Mouse (Mus musculus): ENCODE measurements around the gene Rogdi. TPM values are rescaled to one million over a fixed set of nuclear protein-coding genes. Genes with fewer than 3 reads are reported as not detected.

Rogdi gene
- polyA plus RNA-seq, 2 experiments: 35.8 to 39.3 TPM

- 38% methylated on average over 2 of the region's 2 CpGs for WGBS (ENCODE audit: insufficient replicate concordance)
- H3K27me3 ChIP-seq (ENCODE audit: control insufficient read depth, insufficient read depth, low read length): no peaks in the 10 kb centered on the region
- TF ChIP-seq CTCF (IDR thresholded peaks at IDR 0.05; ENCODE audit: low read depth): no peak
- no peak for TF ChIP-seq EP300 (IDR thresholded peaks at IDR 0.05; ENCODE audit: low read depth)
- no peak overlapping the region for H3K4me2 ChIP-seq (ENCODE audit: low read depth)
- H3K27ac ChIP-seq: no peak overlapping the region
- no peak overlapping the region for H3K9ac ChIP-seq (replicated peaks)
- H3K4me3 ChIP-seq (ENCODE audit: insufficient read depth in 1 of 2, low read depth in 2 of 2, low read length in 2 of 2): no peak overlapping the region
- ATAC-seq (ENCODE audit: insufficient read depth) (no peak), DNase-seq (ENCODE audit: low read depth in 3 of 3, low spot score in 3 of 3) (no peak)
- peaks cover 0 to 8% of the 10 kb centered on the region in 2 experiments; a peak in 1 of 4 replicates for H3K4me1 ChIP-seq (replicated peaks; ENCODE audit: control insufficient read depth in 2 of 2, insufficient read depth in 2 of 2, low read length in 1 of 2)
- no peaks in the 10 kb centered on the region for H3K9me3 ChIP-seq (ENCODE audit: control insufficient read depth, low read length)
- no peaks in the 10 kb centered on the region for H3K36me3 ChIP-seq (replicated peaks; ENCODE audit: control insufficient read depth, insufficient read depth, low read depth)
Measured at GRCm38 (mm10) chr16:4976180-4976579, 37.2 kb downstream of the Rogdi start.

GRCm38 (mm10) chr16:4974521-4974920 lies 38.8 kb downstream of the Rogdi start:
- no peak overlapping the region for H3K4me3 ChIP-seq (ENCODE audit: insufficient read depth in 1 of 2, low read depth in 2 of 2, low read length in 2 of 2)
- no peaks in the 10 kb centered on the region for H3K36me3 ChIP-seq (replicated peaks; ENCODE audit: control insufficient read depth, insufficient read depth, low read depth)
- H3K9me3 ChIP-seq (ENCODE audit: control insufficient read depth, low read length): no peaks in the 10 kb centered on the region
- H3K27ac ChIP-seq: no peak overlapping the region
- no peak overlapping the region for H3K9ac ChIP-seq (replicated peaks)
- H3K27me3 ChIP-seq (ENCODE audit: control insufficient read depth, insufficient read depth, low read length): no peaks in the 10 kb centered on the region
- TF ChIP-seq EP300 (IDR thresholded peaks at IDR 0.05; ENCODE audit: low read depth) (no peak), CTCF (IDR thresholded peaks at IDR 0.05; ENCODE audit: low read depth) (no peak)
- DNase-seq (ENCODE audit: low read depth in 3 of 3, low spot score in 3 of 3): no peak
- ATAC-seq (ENCODE audit: insufficient read depth): no peak
- 75% methylated on average over 5 of the region's 5 CpGs for WGBS (ENCODE audit: insufficient replicate concordance)
- H3K4me2 ChIP-seq (ENCODE audit: low read depth): no peak overlapping the region
- H3K4me1 ChIP-seq (replicated peaks; ENCODE audit: control insufficient read depth in 2 of 2, insufficient read depth in 2 of 2, low read length in 1 of 2): peaks cover 0 to 8% of the 10 kb centered on the region in 2 experiments; a peak in 1 of 4 replicates

GRCm38 (mm10) chr16:4971626-4972025 lies 41.7 kb downstream of the Rogdi start:
- Histone ChIP-seq H3K4me2 (ENCODE audit: low read depth) (no peak overlapping the region), H3K4me3 (ENCODE audit: insufficient read depth in 1 of 2, low read depth in 2 of 2, low read length in 2 of 2) (no peak overlapping the region), H3K27ac (no peak overlapping the region), H3K4me1 (replicated peaks; ENCODE audit: control insufficient read depth in 2 of 2, insufficient read depth in 2 of 2, low read length in 1 of 2) (peaks cover 0 to 4% of the 10 kb centered on the region in 2 experiments; a peak in 1 of 4 replicates), H3K27me3 (ENCODE audit: control insufficient read depth, insufficient read depth, low read length) (no peaks in the 10 kb centered on the region), H3K36me3 (replicated peaks; ENCODE audit: control insufficient read depth, insufficient read depth, low read depth) (no peaks in the 10 kb centered on the region), H3K9ac (replicated peaks) (no peak overlapping the region), H3K9me3 (ENCODE audit: control insufficient read depth, low read length) (no peaks in the 10 kb centered on the region)
- WGBS (ENCODE audit: insufficient replicate concordance): 39% methylated on average over 4 of the region's 4 CpGs
- TF ChIP-seq CTCF (IDR thresholded peaks at IDR 0.05; ENCODE audit: low read depth) (no peak), EP300 (IDR thresholded peaks at IDR 0.05; ENCODE audit: low read depth) (no peak)
- DNase-seq (ENCODE audit: low read depth in 3 of 3, low spot score in 3 of 3) (no peak), ATAC-seq (ENCODE audit: insufficient read depth) (no peak)

GRCm38 (mm10) chr16:4969055-4969843 lies 44.1 kb downstream of the Rogdi start:
- Histone ChIP-seq H3K36me3 (replicated peaks; ENCODE audit: control insufficient read depth, insufficient read depth, low read depth) (no peaks in the 10 kb centered on the region), H3K27ac (no peak overlapping the region), H3K9me3 (ENCODE audit: control insufficient read depth, low read length) (no peaks in the 10 kb centered on the region), H3K4me2 (ENCODE audit: low read depth) (no peak overlapping the region), H3K4me1 (replicated peaks; ENCODE audit: control insufficient read depth in 2 of 2, insufficient read depth in 2 of 2, low read length in 1 of 2) (peaks cover 0 to 11% of the 10 kb centered on the region in 2 experiments; a peak in 2 of 4 replicates), H3K4me3 (ENCODE audit: insufficient read depth in 1 of 2, low read depth in 2 of 2, low read length in 2 of 2) (no peak overlapping the region), H3K27me3 (ENCODE audit: control insufficient read depth, insufficient read depth, low read length) (no peaks in the 10 kb centered on the region), H3K9ac (replicated peaks) (no peak overlapping the region)
- ATAC-seq (ENCODE audit: insufficient read depth): no peak
- TF ChIP-seq CTCF (IDR thresholded peaks at IDR 0.05; ENCODE audit: low read depth) (no peak), EP300 (IDR thresholded peaks at IDR 0.05; ENCODE audit: low read depth) (no peak)
- WGBS (ENCODE audit: insufficient replicate concordance): 36% methylated on average over 5 of the region's 5 CpGs
- DNase-seq (ENCODE audit: low read depth in 3 of 3, low spot score in 3 of 3): no peak

- Histone ChIP-seq H3K9ac (replicated peaks) (no peak overlapping the region), H3K27ac (no peak overlapping the region), H3K4me2 (ENCODE audit: low read depth) (no peak overlapping the region), H3K36me3 (replicated peaks; ENCODE audit: control insufficient read depth, insufficient read depth, low read depth) (no peaks in the 10 kb centered on the region), H3K27me3 (ENCODE audit: control insufficient read depth, insufficient read depth, low read length) (no peaks in the 10 kb centered on the region), H3K4me1 (replicated peaks; ENCODE audit: control insufficient read depth in 2 of 2, insufficient read depth in 2 of 2, low read length in 1 of 2) (peaks cover 0 to 11% of the 10 kb centered on the region in 2 experiments; a peak in 3 of 4 replicates), H3K9me3 (ENCODE audit: control insufficient read depth, low read length) (no peaks in the 10 kb centered on the region), H3K4me3 (ENCODE audit: insufficient read depth in 1 of 2, low read depth in 2 of 2, low read length in 2 of 2) (no peak overlapping the region)
- DNase-seq (ENCODE audit: low read depth in 3 of 3, low spot score in 3 of 3): no peak
- 53% methylated on average over 3 of the region's 3 CpGs for WGBS (ENCODE audit: insufficient replicate concordance)
- no peak for TF ChIP-seq CTCF (IDR thresholded peaks at IDR 0.05; ENCODE audit: low read depth)
- no peak for ATAC-seq (ENCODE audit: insufficient read depth)
Measured at GRCm38 (mm10) chr16:4968426-4968825, 44.9 kb downstream of the Rogdi start.
